In genomic region chr8:113836892-113837569, GRCm38 (mm10) we compare ENCODE assay signal across 17 mouse cellular contexts. TPM values are rescaled to one million over a fixed set of nuclear protein-coding genes. Genes with fewer than 3 reads are reported as not detected.
DNase-seq lines count a peak whose midpoint lies in the region; ATAC-seq and TF ChIP-seq lines count a peak whose summit lies in the region.
"Had no signal": no experiment of that assay in that cellular context is flagged by ENCODE, and none has a peak within 500 bp of the region (broad histone marks: within the 10 kb centered on the region; RNA-seq: fewer than 3 reads in every experiment).

No protein-coding gene starts in this region.

- no peaks in the 10 kb centered on the region for H3K27me3 ChIP-seq in intestine, postnatal 0 days (replicated peaks; ENCODE audit: control insufficient read depth, insufficient read depth, low read length)
- H3K27me3 ChIP-seq in intestine, embryonic 16.5 days (replicated peaks; ENCODE audit: control insufficient read depth, insufficient read depth, low read length), result no peaks in the 10 kb centered on the region
- H3K27me3 ChIP-seq in midbrain, embryonic 10.5 days (ENCODE audit: low read depth, poor library complexity, severe bottlenecking), result no peaks in the 10 kb centered on the region
- H3K27me3 ChIP-seq in midbrain, embryonic 14.5 days (ENCODE audit: control insufficient read depth, insufficient read depth, low read length), result no peaks in the 10 kb centered on the region
- H3K27me3 ChIP-seq: embryonic facial prominence, embryonic 13.5 days; Patski had no signal

- H3K4me1 ChIP-seq in intestine, postnatal 0 days (replicated peaks; ENCODE audit: control insufficient read depth, insufficient read depth, low read length), result no peaks in the 10 kb centered on the region
- H3K4me1 ChIP-seq in intestine, embryonic 16.5 days (ENCODE audit: control insufficient read depth, insufficient read depth, low read length), result no peaks in the 10 kb centered on the region
- peaks cover 29% of the 10 kb centered on the region for H3K4me1 ChIP-seq in midbrain, embryonic 10.5 days
- peaks cover 12% of the 10 kb centered on the region; the same call in 1 of the 2 replicates for H3K4me1 ChIP-seq in midbrain, embryonic 14.5 days (ENCODE audit: control insufficient read depth, insufficient read depth, low read length)

- H3K4me3 ChIP-seq in intestine, postnatal 0 days (ENCODE audit: low read depth, low read length), result no peak overlapping the region
- H3K4me3 ChIP-seq in intestine, embryonic 16.5 days (ENCODE audit: low read length), result no peak overlapping the region
- H3K4me3 ChIP-seq in midbrain, embryonic 10.5 days, result no peak overlapping the region
- H3K4me3 ChIP-seq in midbrain, embryonic 14.5 days (replicated peaks; ENCODE audit: low read depth, low read length), result no peak overlapping the region
- H3K4me3 ChIP-seq: embryonic facial prominence, embryonic 13.5 days; heart, adult 2 months had no signal

- 0 out of 2 replicates have a peak, but pooled peaks have one; percentile 7 for TF ChIP-seq CTCF in intestine, postnatal 0 days (IDR thresholded peaks at IDR 0.05; ENCODE audit: low read depth)

- no peak for ATAC-seq in intestine, postnatal 0 days
- ATAC-seq in intestine, embryonic 16.5 days, result no peak
- ATAC-seq in midbrain, embryonic 14.5 days (ENCODE audit: low FRiP score, low TSS enrichment), result no peak
- ATAC-seq: forebrain, embryonic 14.5 days; hindbrain, embryonic 16.5 days; Patski had no signal

- DNase-seq in embryo, embryonic 10.5 days (ENCODE audit: low spot score), result peak; percentile 31
- no peak for DNase-seq in embryo, embryonic 11 days
- DNase-seq in kidney, postnatal 4 days, result peak; percentile 6 to 13
- DNase-seq in kidney, adult 9 months, result no peak
- no peak for DNase-seq in midbrain, embryonic 10.5 days (ENCODE audit: low spot score)
- no peak for DNase-seq in midbrain, embryonic 14.5 days
- DNase-seq: adrenal gland, adult 8-10 months; cerebellum, adult 9-11 months; gastrocnemius, postnatal 10 days; heart, adult 2 months; right cerebral cortex, postnatal 4 days had no signal

- 41% methylated on average over 8 of the region's 8 CpGs for WGBS in intestine, postnatal 0 days
- WGBS in intestine, embryonic 16.5 days, result 50% methylated on average over 8 of the region's 8 CpGs
- 66% methylated on average over 8 of the region's 8 CpGs for WGBS in midbrain, embryonic 10.5 days
- 60% methylated on average over 8 of the region's 8 CpGs for WGBS in midbrain, embryonic 14.5 days

- no peak overlapping the region for H3K9ac ChIP-seq in intestine, postnatal 0 days (ENCODE audit: low read depth, low read length)
- no peak overlapping the region for H3K9ac ChIP-seq in intestine, embryonic 16.5 days (ENCODE audit: low read depth, low read length)
- no peak overlapping the region for H3K9ac ChIP-seq in midbrain, embryonic 14.5 days (replicated peaks; ENCODE audit: low read length)
- H3K9ac ChIP-seq: embryonic facial prominence, embryonic 13.5 days had no signal

- no peak overlapping the region for H3K4me2 ChIP-seq in intestine, postnatal 0 days (replicated peaks; ENCODE audit: low read depth)
- H3K4me2 ChIP-seq in intestine, embryonic 16.5 days (ENCODE audit: low read depth, low read length), result no peak overlapping the region
- no peak overlapping the region for H3K4me2 ChIP-seq in midbrain, embryonic 14.5 days (ENCODE audit: low read length)
- H3K4me2 ChIP-seq: embryonic facial prominence, embryonic 13.5 days had no signal

- H3K9me3 ChIP-seq in intestine, postnatal 0 days (ENCODE audit: control insufficient read depth), result no peaks in the 10 kb centered on the region
- no peaks in the 10 kb centered on the region for H3K9me3 ChIP-seq in intestine, embryonic 16.5 days (ENCODE audit: control insufficient read depth, low read length)
- no peaks in the 10 kb centered on the region for H3K9me3 ChIP-seq in midbrain, embryonic 10.5 days (replicated peaks)
- H3K9me3 ChIP-seq in midbrain, embryonic 14.5 days (ENCODE audit: control insufficient read depth, low read length), result no peaks in the 10 kb centered on the region
- H3K9me3 ChIP-seq: embryonic facial prominence, embryonic 13.5 days had no signal

- no peaks in the 10 kb centered on the region for H3K36me3 ChIP-seq in intestine, postnatal 0 days (ENCODE audit: control insufficient read depth, insufficient read depth)
- no peaks in the 10 kb centered on the region for H3K36me3 ChIP-seq in intestine, embryonic 16.5 days (ENCODE audit: control insufficient read depth, insufficient read depth, low read length)
- no peaks in the 10 kb centered on the region for H3K36me3 ChIP-seq in midbrain, embryonic 10.5 days
- no peaks in the 10 kb centered on the region for H3K36me3 ChIP-seq in midbrain, embryonic 14.5 days (ENCODE audit: control insufficient read depth, insufficient read depth, low read length)
- H3K36me3 ChIP-seq: embryonic facial prominence, embryonic 13.5 days had no signal

- no peak overlapping the region for H3K27ac ChIP-seq in intestine, postnatal 0 days (ENCODE audit: low read depth, low read length)
- no peak overlapping the region for H3K27ac ChIP-seq in intestine, embryonic 16.5 days (ENCODE audit: low read length)
- peak overlapping the region; percentile 13; the same call in 1 of the 2 replicates for H3K27ac ChIP-seq in midbrain, embryonic 10.5 days (replicated peaks)
- no peak overlapping the region for H3K27ac ChIP-seq in midbrain, embryonic 14.5 days (replicated peaks; ENCODE audit: low read depth, low read length)
- H3K27ac ChIP-seq: embryonic facial prominence, embryonic 13.5 days; heart, adult 2 months had no signal

RNA-seq across cellular contexts. Expression of gene Adamts18, which starts 11.5 kb away (rescaled TPM):
- polyA plus RNA-seq in intestine, postnatal 0 days (2015; fragmentation: Nextera tagmentation; extraction: Ambion mirVana), result 0.17 TPM in 2 replicates
- 0.15 and 0.54 TPM in 2 replicates for polyA plus RNA-seq in intestine, embryonic 16.5 days (2015; fragmentation: Nextera tagmentation; extraction: Ambion mirVana)
- polyA plus RNA-seq in midbrain, embryonic 10.5 days (2016; fragmentation: Nextera tagmentation; extraction: Ambion mirVana), result 0.73 and 1.00 TPM in 2 replicates
- 2.6 and 3.0 TPM in 2 replicates for polyA plus RNA-seq in midbrain, embryonic 14.5 days (2014; fragmentation: Nextera tagmentation; extraction: Ambion mirVana)
- polyA plus RNA-seq: Patski had no signal

Comparison
In these comparisons a context has a peak if more than half of its experiments do, and no peak if none do; other contexts are left out.
1. DNase-seq: peak in embryo, embryonic 10.5 days (single experiment) and kidney, postnatal 4 days (2 of 2); none in embryo, embryonic 11 days (single experiment), kidney, adult 9 months (single experiment), midbrain, embryonic 10.5 days (single experiment) and midbrain, embryonic 14.5 days (single experiment).